Mouse (Mus musculus): ENCODE data around the gene Hyou1. TPM values are rescaled to one million over a fixed set of nuclear protein-coding genes. Genes with fewer than 3 reads are reported as not detected.
A peak's percentile ranks its signal among the peaks of the same experiment; 100 is the strongest.
"Not testable (repeated sequence)": the region's sequence is repeated elsewhere in the genome, so short reads cannot be mapped to it uniquely, and the experiment has no call there.

The Hyou1 gene
- polyA plus RNA-seq, 1 experiment = 34.2 TPM

GRCm38 (mm10) chr9:44361190-44361917 lies 17.9 kb upstream of the Hyou1 start, which contains the start of gene Vps11:
Vps11 (minus strand) TSS chr9:44361670.
- Histone ChIP-seq H3K27ac (ENCODE audit: control insufficient read depth, insufficient read depth, low read depth, low read length, poor library complexity) (peak within 1 kb of the TSS; percentile 89), H3K4me1 (ENCODE audit: control insufficient read depth, insufficient read depth, low read length) (peaks cover 1% of the 10 kb centered on the region; the same call in 1 of the 2 replicates), H3K4me3 (replicated peaks; ENCODE audit: control insufficient read depth, low read depth, low read length) (peak within 1 kb of the TSS; percentile 92)
- under 1% methylated on average over 44 of the region's 44 CpGs for WGBS
- TF ChIP-seq POLR2A (IDR thresholded peaks at IDR 0.05; ENCODE audit: borderline replicate concordance, control insufficient read depth, low read depth, low read length) (peak; percentile 67; the same call in 1 of the 2 replicates), CTCF (IDR thresholded peaks at IDR 0.05; ENCODE audit: control insufficient read depth, insufficient read depth, low read length) (no peak)

GRCm38 (mm10) chr9:44361931-44362330 lies 17.4 kb upstream of the Hyou1 start:
- H3K4me3 ChIP-seq (replicated peaks; ENCODE audit: control insufficient read depth, low read depth, low read length); H3K4me1 ChIP-seq (ENCODE audit: control insufficient read depth, insufficient read depth, low read length): not testable (repeated sequence)
- peak overlapping the region; percentile 89; the same call in 1 of the 2 replicates for H3K27ac ChIP-seq (ENCODE audit: control insufficient read depth, insufficient read depth, low read depth, low read length, poor library complexity)
- WGBS = 34% methylated on average over 4 of the region's 4 CpGs

GRCm38 (mm10) chr9:44364480-44364879 lies 14.8 kb upstream of the Hyou1 start:
- WGBS = 61% methylated on average over 3 of the region's 3 CpGs
- no peak overlapping the region for H3K27ac ChIP-seq (ENCODE audit: control insufficient read depth, insufficient read depth, low read depth, low read length, poor library complexity)
- H3K4me3 ChIP-seq (replicated peaks; ENCODE audit: control insufficient read depth, low read depth, low read length) = no peak overlapping the region
- H3K4me1 ChIP-seq (ENCODE audit: control insufficient read depth, insufficient read depth, low read length) = peaks cover 1% of the 10 kb centered on the region; the same call in 1 of the 2 replicates
- TF ChIP-seq CTCF (IDR thresholded peaks at IDR 0.05; ENCODE audit: control insufficient read depth, insufficient read depth, low read length) (peak; percentile 47; the same call in 1 of the 2 replicates), POLR2A (IDR thresholded peaks at IDR 0.05; ENCODE audit: borderline replicate concordance, control insufficient read depth, low read depth, low read length) (no peak)

GRCm38 (mm10) chr9:44373386-44373785 lies 5.9 kb upstream of the Hyou1 start:
- H3K4me3 ChIP-seq (replicated peaks; ENCODE audit: control insufficient read depth, low read depth, low read length) = no peak overlapping the region
- H3K27ac ChIP-seq (ENCODE audit: control insufficient read depth, insufficient read depth, low read depth, low read length, poor library complexity) = no peak overlapping the region
- H3K4me1 ChIP-seq (ENCODE audit: control insufficient read depth, insufficient read depth, low read length) = no peaks in the 10 kb centered on the region
- no peak for TF ChIP-seq POLR2A (IDR thresholded peaks at IDR 0.05; ENCODE audit: borderline replicate concordance, control insufficient read depth, low read depth, low read length)
- no peak for TF ChIP-seq CTCF (IDR thresholded peaks at IDR 0.05; ENCODE audit: control insufficient read depth, insufficient read depth, low read length)

GRCm38 (mm10) chr9:44376141-44376540 lies 3.1 kb upstream of the Hyou1 start:
- no peak overlapping the region for H3K4me3 ChIP-seq (replicated peaks; ENCODE audit: control insufficient read depth, low read depth, low read length)
- peaks cover 1% of the 10 kb centered on the region; the same call in 1 of the 2 replicates for H3K4me1 ChIP-seq (ENCODE audit: control insufficient read depth, insufficient read depth, low read length)
- no peak for TF ChIP-seq CTCF (IDR thresholded peaks at IDR 0.05; ENCODE audit: control insufficient read depth, insufficient read depth, low read length)
- no peak for TF ChIP-seq POLR2A (IDR thresholded peaks at IDR 0.05; ENCODE audit: borderline replicate concordance, control insufficient read depth, low read depth, low read length)
- 90% methylated on average over 6 of the region's 6 CpGs for WGBS
- no peak overlapping the region for H3K27ac ChIP-seq (ENCODE audit: control insufficient read depth, insufficient read depth, low read depth, low read length, poor library complexity)

GRCm38 (mm10) chr9:44377335-44377734 lies 2.0 kb upstream of the Hyou1 start:
- 68% methylated on average over 2 of the region's 2 CpGs for WGBS
- not testable (repeated sequence) for H3K4me1 ChIP-seq (ENCODE audit: control insufficient read depth, insufficient read depth, low read length); H3K4me3 ChIP-seq (replicated peaks; ENCODE audit: control insufficient read depth, low read depth, low read length); H3K27ac ChIP-seq (ENCODE audit: control insufficient read depth, insufficient read depth, low read depth, low read length, poor library complexity)

- Histone ChIP-seq H3K27ac (ENCODE audit: control insufficient read depth, insufficient read depth, low read depth, low read length, poor library complexity) (no peak overlapping the region), H3K4me3 (replicated peaks; ENCODE audit: control insufficient read depth, low read depth, low read length) (peak overlapping the region; percentile 35)
These were observed 1.0 kb upstream of the Hyou1 start for GRCm38 (mm10) chr9:44378153-44378730.

GRCm38 (mm10) chr9:44379862-44380261 lies 572 bp downstream of the Hyou1 start:
- TF ChIP-seq POLR2A (IDR thresholded peaks at IDR 0.05; ENCODE audit: borderline replicate concordance, control insufficient read depth, low read depth, low read length) (no peak), CTCF (IDR thresholded peaks at IDR 0.05; ENCODE audit: control insufficient read depth, insufficient read depth, low read length) (no peak)
- peaks cover 1% of the 10 kb centered on the region; the same call in 1 of the 2 replicates for H3K4me1 ChIP-seq (ENCODE audit: control insufficient read depth, insufficient read depth, low read length)
- WGBS = 5% methylated on average over 15 of the region's 15 CpGs
- H3K4me3 ChIP-seq (replicated peaks; ENCODE audit: control insufficient read depth, low read depth, low read length) = peak overlapping the region; percentile 97
- H3K27ac ChIP-seq (ENCODE audit: control insufficient read depth, insufficient read depth, low read depth, low read length, poor library complexity) = peak overlapping the region; percentile 86

More at GRCm38 (mm10) chr9:44378153-44378730, 1.0 kb upstream of the Hyou1 start:
- WGBS = 46% methylated on average over 5 of the region's 5 CpGs
- peaks cover 1% of the 10 kb centered on the region; the same call in 1 of the 2 replicates for H3K4me1 ChIP-seq (ENCODE audit: control insufficient read depth, insufficient read depth, low read length)
- TF ChIP-seq CTCF (IDR thresholded peaks at IDR 0.05; ENCODE audit: control insufficient read depth, insufficient read depth, low read length) = no peak
- TF ChIP-seq POLR2A (IDR thresholded peaks at IDR 0.05; ENCODE audit: borderline replicate concordance, control insufficient read depth, low read depth, low read length) = no peak

Data from bone marrow, adult 2 months (tissue).